In genomic region chr5:116116110-116116509, GRCm38 (mm10) we compare ENCODE assay signal across 11 mouse cellular contexts. TPM values are rescaled to one million over a fixed set of nuclear protein-coding genes. Genes with fewer than 3 reads are reported as not detected.
"Had no signal": no experiment of that assay in that cellular context is flagged by ENCODE, and none has a peak within 500 bp of the region (broad histone marks: within the 10 kb centered on the region; RNA-seq: fewer than 3 reads in every experiment).

No protein-coding gene starts in this region.

- DNase-seq: kidney, adult 11 months had no signal

- H3K27ac ChIP-seq: limb, embryonic 13.5 days; liver, embryonic 14.5 days; lung, embryonic 15.5 days; neural tube, embryonic 13.5 days had no signal

- H3K27me3 ChIP-seq: limb, embryonic 13.5 days; lung, embryonic 15.5 days; neural tube, embryonic 13.5 days had no signal

- H3K9ac ChIP-seq: limb, embryonic 13.5 days; liver, embryonic 14.5 days; lung, embryonic 15.5 days; neural tube, embryonic 13.5 days had no signal

- H3K36me3 ChIP-seq: limb, embryonic 13.5 days; lung, embryonic 15.5 days; neural tube, embryonic 13.5 days had no signal

- H3K4me1 ChIP-seq: limb, embryonic 13.5 days; neural tube, embryonic 13.5 days had no signal

- H3K4me2 ChIP-seq: limb, embryonic 13.5 days; lung, embryonic 15.5 days; neural tube, embryonic 13.5 days had no signal

- H3K9me3 ChIP-seq: limb, embryonic 13.5 days; lung, embryonic 15.5 days; neural tube, embryonic 13.5 days had no signal

- H3K4me3 ChIP-seq: limb, embryonic 13.5 days; lung, embryonic 15.5 days; myocyte; neural tube, embryonic 13.5 days had no signal

RNA-seq across cellular contexts. Expression of gene Tmem233, which starts 33.1 kb away (rescaled TPM):
- polyA plus RNA-seq: intestine, embryonic 14.5 days; large intestine, adult 2 months; limb, embryonic 13.5 days; liver, adult 2 months; liver, embryonic 14.5 days; midbrain, embryonic 14.5 days; neural tube, embryonic 13.5 days; stomach, embryonic 14.5 days had no signal
